Mouse (Mus musculus): ENCODE data around the gene B430306N03Rik.

Gene B430306N03Rik

GRCm38 (mm10) chr17:48360462-48360861 is 44.5 kb downstream of the B430306N03Rik start:
- intact Hi-C loops (cut with DNase I), result no loop called here

- intact Hi-C loops (cut with DNase I), result no loop called here
These were observed 46.4 kb downstream of the B430306N03Rik start for GRCm38 (mm10) chr17:48362346-48362745.

- intact Hi-C loops (cut with DNase I), result no loop called here
These were observed 47.0 kb downstream of the B430306N03Rik start for GRCm38 (mm10) chr17:48362966-48363365.

GRCm38 (mm10) chr17:48363421-48363965 is 47.6 kb downstream of the B430306N03Rik start:
- intact Hi-C loops (cut with DNase I), result no loop called here

- intact Hi-C loops (cut with DNase I), result no loop called here
These were observed 49.7 kb downstream of the B430306N03Rik start for GRCm38 (mm10) chr17:48365511-48366155.

DNA sequence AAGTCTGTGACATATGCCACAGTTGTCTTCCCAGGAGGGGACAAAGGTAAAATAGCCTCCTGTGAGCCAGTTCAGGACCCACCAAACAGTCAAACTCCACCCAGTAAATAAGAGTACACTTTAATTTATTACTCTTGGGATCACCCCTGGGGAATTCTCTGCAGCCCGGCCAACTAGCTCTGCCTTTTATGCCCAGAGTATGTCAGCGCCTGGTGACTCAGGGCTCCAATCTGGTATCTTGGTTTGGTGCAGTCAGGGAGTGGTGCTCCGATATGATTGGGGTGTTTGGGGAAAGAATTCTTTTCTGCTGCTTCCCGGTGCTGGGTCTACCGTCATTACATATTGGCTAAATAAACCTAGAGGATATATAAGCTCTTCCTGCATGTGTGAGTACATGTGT is 50.9 kb downstream of the B430306N03Rik start:
- intact Hi-C loops (cut with DNase I), result no loop called here

- intact Hi-C loops (cut with DNase I), result no loop called here
These were observed 55.7 kb downstream of the B430306N03Rik start for GRCm38 (mm10) chr17:48371621-48372020.

GRCm38 (mm10) chr17:48372987-48373386 is 57.0 kb downstream of the B430306N03Rik start:
- intact Hi-C loops (cut with DNase I), result no loop called here

GRCm38 (mm10) chr17:48376102-48376501 is 60.2 kb downstream of the B430306N03Rik start:
- intact Hi-C loops (cut with DNase I), result no loop called here

All from adrenal gland (tissue).